Mouse (Mus musculus): Measurements from ENCODE around the gene Nsun2. TPM values are rescaled to one million over a fixed set of nuclear protein-coding genes. Genes with fewer than 3 reads are reported as not detected.

Gene Nsun2
- polyA plus RNA-seq, 1 experiment from 2014 or later: 75.2 TPM

GRCm38 (mm10) chr13:69530951-69531350, 2.6 kb upstream of the Nsun2 start:
- WGBS: 85% methylated on average over 6 of the region's 6 CpGs
- peaks cover 77% of the 10 kb centered on the region for H3K4me1 ChIP-seq (replicated peaks)
- H3K4me2 ChIP-seq: peak overlapping the region; percentile 99
- no peaks in the 10 kb centered on the region for H3K27me3 ChIP-seq
- H3K36me3 ChIP-seq: no peaks in the 10 kb centered on the region
- no peak overlapping the region for H3K27ac ChIP-seq
- peak overlapping the region; percentile 94 for H3K4me3 ChIP-seq
- no peak for ATAC-seq (ENCODE audit: low FRiP score)
- H3K9ac ChIP-seq: peak overlapping the region; percentile 95
- no peaks in the 10 kb centered on the region for H3K9me3 ChIP-seq

GRCm38 (mm10) chr13:69531431-69531830, 2.1 kb upstream of the Nsun2 start:
- H3K4me3 ChIP-seq: peak overlapping the region; percentile 94
- H3K36me3 ChIP-seq: no peaks in the 10 kb centered on the region
- ATAC-seq (ENCODE audit: low FRiP score): no peak
- 45% methylated on average over 6 of the region's 6 CpGs for WGBS
- H3K9me3 ChIP-seq: no peaks in the 10 kb centered on the region
- H3K27me3 ChIP-seq: no peaks in the 10 kb centered on the region
- H3K4me2 ChIP-seq: peak overlapping the region; percentile 99
- H3K4me1 ChIP-seq (replicated peaks): peaks cover 76% of the 10 kb centered on the region
- H3K27ac ChIP-seq: no peak overlapping the region
- H3K9ac ChIP-seq: peak overlapping the region; percentile 95

- peak overlapping the region; percentile 94 for H3K4me3 ChIP-seq
- ATAC-seq (ENCODE audit: low FRiP score): no peak
- H3K36me3 ChIP-seq: no peaks in the 10 kb centered on the region
- no peaks in the 10 kb centered on the region for H3K27me3 ChIP-seq
- no peaks in the 10 kb centered on the region for H3K9me3 ChIP-seq
- no peak overlapping the region for H3K27ac ChIP-seq
- peak overlapping the region; percentile 95 for H3K9ac ChIP-seq
- 22% methylated on average over 14 of the region's 14 CpGs for WGBS
- peaks cover 71% of the 10 kb centered on the region for H3K4me1 ChIP-seq (replicated peaks)
- peak overlapping the region; percentile 99 for H3K4me2 ChIP-seq
Observed at GRCm38 (mm10) chr13:69532101-69532892, 1.2 kb upstream of the Nsun2 start.

- H3K27me3 ChIP-seq: no peaks in the 10 kb centered on the region
- no peaks in the 10 kb centered on the region for H3K9me3 ChIP-seq
- H3K9ac ChIP-seq: peak overlapping the region; percentile 95
- ATAC-seq (ENCODE audit: low FRiP score): no peak
- H3K27ac ChIP-seq: peak overlapping the region; percentile 98
- peak overlapping the region; percentile 94 for H3K4me3 ChIP-seq
- peaks cover 67% of the 10 kb centered on the region for H3K4me1 ChIP-seq (replicated peaks)
- under 1% methylated on average over 9 of the region's 9 CpGs for WGBS
- H3K4me2 ChIP-seq: peak overlapping the region; percentile 99
- H3K36me3 ChIP-seq: no peaks in the 10 kb centered on the region
Observed at GRCm38 (mm10) chr13:69532893-69533404, 597 bp upstream of the Nsun2 start.

- Histone ChIP-seq H3K4me2 (peak within 1 kb of the TSS; percentile 99), H3K36me3 (no peaks in the 10 kb centered on the region), H3K4me3 (peak within 1 kb of the TSS; percentile 94), H3K4me1 (replicated peaks) (peaks cover 66% of the 10 kb centered on the region), H3K9ac (peak within 1 kb of the TSS; percentile 95), H3K27me3 (no peaks in the 10 kb centered on the region), H3K27ac (peak within 1 kb of the TSS; percentile 98), H3K9me3 (no peaks in the 10 kb centered on the region)
- WGBS: under 1% methylated on average over 33 of the region's 57 CpGs
- ATAC-seq (ENCODE audit: low FRiP score): peak; percentile 81
Observed at GRCm38 (mm10) chr13:69534334-69534653, 748 bp downstream of the Nsun2 start, which contains the start of gene Tent4a. TSS of gene Tent4a (minus strand) at chr13:69534617.

DNA sequence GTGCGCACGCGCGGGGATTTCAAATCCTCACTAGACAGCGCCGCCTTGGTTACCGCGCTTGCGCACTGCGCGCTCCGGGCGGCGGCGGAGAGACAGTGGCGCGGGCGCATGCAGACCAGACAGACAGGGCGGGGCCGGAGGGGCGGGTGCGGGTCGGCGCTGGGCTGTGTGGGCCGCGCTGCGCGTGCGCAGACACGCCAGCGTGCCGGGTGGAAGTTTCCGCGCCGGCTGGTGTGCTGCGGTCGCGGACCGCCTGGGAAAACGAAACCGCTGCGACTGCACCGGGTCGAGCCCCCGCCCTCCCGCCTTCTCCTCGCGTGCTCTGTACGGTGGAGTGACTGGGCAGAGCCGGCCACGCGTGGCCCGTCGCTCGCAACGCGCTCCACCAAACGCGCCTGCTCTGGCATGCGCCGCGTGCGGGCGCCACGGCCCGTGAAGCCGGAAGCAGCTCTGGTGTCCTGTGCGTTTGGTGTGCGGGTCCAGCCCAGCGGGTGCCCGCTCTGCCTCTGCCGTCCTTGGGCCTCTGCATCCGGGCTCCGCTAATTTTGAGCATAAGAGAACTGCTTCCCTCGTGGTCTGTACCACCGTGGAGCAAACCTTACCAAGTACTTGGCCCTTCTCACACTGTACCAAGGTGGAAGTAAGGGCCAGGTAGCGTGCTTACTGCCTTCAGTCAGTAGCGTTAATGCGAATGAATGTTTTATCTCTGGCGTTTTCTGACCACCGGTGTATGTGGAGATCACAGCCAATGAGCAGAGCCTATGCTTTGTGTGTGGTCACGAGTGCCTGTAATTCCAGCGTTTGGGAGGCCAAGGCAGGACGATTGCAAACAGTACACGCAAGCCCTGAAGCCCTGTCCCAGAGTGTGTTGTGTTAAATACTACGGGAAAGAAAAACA, 1.4 kb downstream of the Nsun2 start:
- peak; percentile 94 for ATAC-seq (ENCODE audit: low FRiP score)
- under 1% methylated on average over 80 of the region's 86 CpGs for WGBS

DNA sequence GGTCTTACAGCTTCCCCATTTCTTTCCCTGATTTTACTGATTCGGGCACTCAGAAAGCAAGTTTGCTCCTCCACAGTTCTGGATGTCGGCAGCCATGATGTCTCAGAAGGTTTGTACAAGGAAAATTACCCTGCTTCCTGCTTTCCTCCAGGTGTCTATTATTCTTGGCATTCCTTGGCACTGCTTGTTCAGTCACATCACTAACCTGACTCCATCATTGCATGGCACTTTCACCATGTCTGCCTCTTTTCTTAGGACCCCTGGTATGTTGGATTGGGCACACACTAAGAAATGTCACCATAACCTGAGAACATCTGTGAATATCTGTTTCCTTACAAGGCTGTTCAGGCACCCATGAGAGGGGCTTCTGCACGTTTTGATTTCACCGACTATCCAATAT, 2.5 kb downstream of the Nsun2 start:
- H3K27me3 ChIP-seq: no peaks in the 10 kb centered on the region
- no peak for ATAC-seq (ENCODE audit: low FRiP score)
- H3K9ac ChIP-seq: peak overlapping the region; percentile 95; the same call in 1 of the 2 replicates
- peak overlapping the region; percentile 80; the same call in 1 of the 2 replicates for H3K4me2 ChIP-seq
- no peak overlapping the region for H3K27ac ChIP-seq
- no peaks in the 10 kb centered on the region for H3K36me3 ChIP-seq
- H3K4me1 ChIP-seq (replicated peaks): peaks cover 65% of the 10 kb centered on the region
- no peaks in the 10 kb centered on the region for H3K9me3 ChIP-seq
- peak overlapping the region; percentile 94; the same call in 1 of the 2 replicates for H3K4me3 ChIP-seq
- WGBS: 78% methylated on average over 4 of the region's 4 CpGs

More for the DNA sequence above, 1.4 kb downstream of the Nsun2 start:
- Histone ChIP-seq H3K9me3 (no peaks in the 10 kb centered on the region), H3K4me3 (peak overlapping the region; percentile 94), H3K36me3 (no peaks in the 10 kb centered on the region), H3K4me2 (peak overlapping the region; percentile 80), H3K27me3 (no peaks in the 10 kb centered on the region), H3K27ac (peak overlapping the region; percentile 98), H3K4me1 (replicated peaks) (peaks cover 68% of the 10 kb centered on the region), H3K9ac (peak overlapping the region; percentile 95)

DNA sequence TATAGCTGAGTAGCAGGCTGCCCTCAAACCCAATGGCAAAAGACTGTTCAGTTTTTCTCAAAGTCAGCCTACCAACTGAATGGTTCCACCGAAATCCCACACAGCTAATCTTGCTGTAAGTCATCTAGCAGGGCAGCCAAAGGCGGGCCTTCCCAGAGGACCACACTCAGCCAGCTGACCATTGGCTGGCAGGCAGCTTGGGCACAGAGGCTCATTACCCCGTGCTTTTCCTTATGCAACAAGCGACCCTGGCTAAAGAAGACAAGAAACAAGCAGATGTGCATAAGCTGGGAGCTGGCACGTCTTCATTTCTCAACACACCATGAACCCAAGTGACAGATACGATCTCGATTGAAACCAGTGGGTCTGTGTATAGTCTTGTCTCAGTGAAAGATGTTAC, 3.8 kb downstream of the Nsun2 start:
- no peak overlapping the region; the same call in 1 of the 2 replicates for H3K9ac ChIP-seq
- H3K36me3 ChIP-seq: no peaks in the 10 kb centered on the region
- H3K9me3 ChIP-seq: no peaks in the 10 kb centered on the region
- no peaks in the 10 kb centered on the region for H3K27me3 ChIP-seq
- H3K4me1 ChIP-seq (replicated peaks): peaks cover 51% of the 10 kb centered on the region
- H3K4me3 ChIP-seq: no peak overlapping the region
- no peak overlapping the region for H3K27ac ChIP-seq
- no peak overlapping the region for H3K4me2 ChIP-seq
- WGBS: 72% methylated on average over 7 of the region's 7 CpGs
- ATAC-seq (ENCODE audit: low FRiP score): no peak

DNA sequence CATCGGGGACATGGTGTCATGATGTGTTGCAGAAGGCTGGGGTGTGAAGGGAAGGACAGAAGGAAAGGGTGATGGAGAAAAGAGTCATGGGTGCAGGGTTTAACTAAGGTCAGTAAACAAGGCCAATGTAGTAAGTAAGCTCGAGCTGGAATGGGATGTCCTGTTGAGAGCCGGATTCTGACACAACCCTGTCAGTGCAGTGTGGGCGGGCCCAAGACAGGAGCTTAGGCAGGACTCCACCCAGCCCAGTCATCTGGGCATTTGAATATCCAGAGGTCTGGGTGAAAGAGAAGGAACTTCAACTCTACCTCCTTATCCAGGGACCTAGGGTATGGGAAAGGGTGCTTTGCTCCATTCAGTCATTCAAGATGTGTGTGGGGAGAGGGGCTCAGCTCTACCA, 4.8 kb downstream of the Nsun2 start:
- Histone ChIP-seq H3K9me3 (no peaks in the 10 kb centered on the region), H3K4me2 (no peak overlapping the region), H3K9ac (0 out of 2 replicates have a peak overlapping the region, but pooled peaks have one; percentile 8), H3K4me1 (replicated peaks) (peaks cover 52% of the 10 kb centered on the region), H3K4me3 (no peak overlapping the region), H3K27ac (peak overlapping the region; percentile 58; the same call in 1 of the 2 replicates), H3K27me3 (no peaks in the 10 kb centered on the region), H3K36me3 (no peaks in the 10 kb centered on the region)
- 36% methylated on average over 4 of the region's 4 CpGs for WGBS
- no peak for ATAC-seq (ENCODE audit: low FRiP score)

DNA sequence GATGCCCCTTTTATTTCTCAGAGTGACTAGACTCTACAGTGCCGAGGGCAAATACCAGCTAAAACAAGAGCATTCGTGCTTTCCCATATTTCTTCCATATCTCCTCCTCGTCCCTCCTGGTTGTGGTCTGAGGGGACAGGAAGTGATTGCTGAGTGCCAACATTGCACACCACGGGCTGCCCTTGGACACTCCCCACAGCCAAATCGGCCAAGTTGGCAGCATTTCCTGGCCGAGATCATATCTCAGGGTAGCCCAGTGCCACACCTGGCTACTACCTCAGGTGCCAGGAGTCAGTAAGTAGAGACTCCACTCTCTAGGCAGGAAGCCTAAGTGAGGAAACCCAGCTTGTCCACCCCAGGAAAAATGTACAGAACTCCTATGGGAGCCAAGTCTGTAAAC, 7.7 kb downstream of the Nsun2 start:
- 83% methylated on average over 6 of the region's 6 CpGs for WGBS
- no peak overlapping the region for H3K9ac ChIP-seq
- no peak overlapping the region for H3K4me3 ChIP-seq
- no peak overlapping the region for H3K4me2 ChIP-seq
- H3K27ac ChIP-seq: no peak overlapping the region
- no peaks in the 10 kb centered on the region for H3K27me3 ChIP-seq
- H3K4me1 ChIP-seq (replicated peaks): peaks cover 49% of the 10 kb centered on the region
- no peak for ATAC-seq (ENCODE audit: low FRiP score)
- no peaks in the 10 kb centered on the region for H3K36me3 ChIP-seq
- no peaks in the 10 kb centered on the region for H3K9me3 ChIP-seq

GRCm38 (mm10) chr13:69541776-69542175, 8.2 kb downstream of the Nsun2 start:
- WGBS: 80% methylated on average over 10 of the region's 10 CpGs
- Histone ChIP-seq H3K27ac (no peak overlapping the region), H3K36me3 (no peaks in the 10 kb centered on the region), H3K27me3 (no peaks in the 10 kb centered on the region), H3K4me3 (no peak overlapping the region), H3K9ac (no peak overlapping the region), H3K4me2 (no peak overlapping the region), H3K4me1 (replicated peaks) (peaks cover 48% of the 10 kb centered on the region), H3K9me3 (no peaks in the 10 kb centered on the region)
- ATAC-seq (ENCODE audit: low FRiP score): no peak
